Mouse (Mus musculus): ENCODE results near the gene Ppp1r10. TPM values are rescaled to one million over a fixed set of nuclear protein-coding genes. Genes with fewer than 3 reads are reported as not detected.
A peak's percentile ranks its signal among the peaks of the same experiment; 100 is the strongest.

Gene Ppp1r10
- polyA plus RNA-seq, 2 experiments, result 15.4 to 15.6 TPM

DNA sequence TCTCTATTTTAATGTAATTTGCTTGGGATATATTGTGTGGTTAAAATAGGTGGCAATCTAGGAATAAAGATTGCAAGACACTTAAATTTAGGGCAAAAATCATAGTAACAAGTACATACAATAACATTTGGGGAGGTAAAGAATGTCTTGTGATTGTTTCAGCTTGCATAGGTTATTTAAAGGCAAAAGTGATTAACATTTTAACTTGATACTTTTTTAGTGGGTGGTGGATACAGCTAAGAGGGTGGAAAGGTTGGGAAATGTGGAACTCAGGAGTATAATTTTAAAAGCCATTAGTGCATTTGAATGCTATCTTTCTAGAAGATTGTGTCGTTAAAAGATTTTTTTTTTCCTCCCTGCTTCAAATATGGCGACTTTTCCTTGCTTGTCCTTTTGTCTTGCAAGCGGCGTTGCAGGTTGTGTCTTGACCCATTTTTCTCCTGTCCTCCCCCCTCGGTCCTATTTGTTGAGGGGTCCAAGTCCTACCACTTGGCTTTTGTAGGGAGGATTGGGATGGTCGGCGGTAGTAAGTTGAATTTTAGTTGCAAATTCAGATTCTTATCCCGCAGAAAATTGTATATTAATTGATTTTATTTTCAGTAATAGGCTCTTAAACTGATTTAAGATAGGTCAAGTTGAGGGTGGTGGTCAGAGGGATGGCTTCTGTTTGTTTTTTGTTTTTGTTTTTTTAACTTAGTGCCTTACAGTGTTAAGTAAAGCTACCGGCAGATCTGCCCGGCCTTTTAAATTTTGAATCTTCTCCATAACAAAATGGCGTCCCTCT, 2.2 kb downstream of the Ppp1r10 start:
- H3K9ac ChIP-seq (replicated peaks), result peak overlapping the region; percentile 100
- no peaks in the 10 kb centered on the region for H3K27me3 ChIP-seq (ENCODE audit: control insufficient read depth, insufficient read depth, low read length)
- H3K4me1 ChIP-seq (replicated peaks; ENCODE audit: control insufficient read depth in 2 of 2, insufficient read depth in 2 of 2, low read length in 1 of 2), result peaks cover 22 to 29% of the 10 kb centered on the region in 2 experiments
- WGBS (ENCODE audit: insufficient replicate concordance), result under 1% methylated on average over 11 of the region's 11 CpGs
- TF ChIP-seq CTCF (IDR thresholded peaks at IDR 0.05; ENCODE audit: low read depth) (no peak), EP300 (IDR thresholded peaks at IDR 0.05; ENCODE audit: low read depth) (peak; percentile 42)
- peaks cover 23% of the 10 kb centered on the region for H3K36me3 ChIP-seq (replicated peaks; ENCODE audit: control insufficient read depth, insufficient read depth, low read depth)
- peak overlapping the region; percentile 97 for H3K27ac ChIP-seq
- H3K9me3 ChIP-seq (ENCODE audit: control insufficient read depth, low read length), result no peaks in the 10 kb centered on the region
- ATAC-seq (ENCODE audit: insufficient read depth) (no peak), DNase-seq (ENCODE audit: low read depth in 3 of 3, low spot score in 3 of 3) (no peak)
- H3K4me3 ChIP-seq (ENCODE audit: insufficient read depth in 1 of 2, low read depth in 2 of 2, low read length in 2 of 2), result peak overlapping the region; percentile 86 to 88
- peak overlapping the region; percentile 96 for H3K4me2 ChIP-seq (ENCODE audit: low read depth)

DNA sequence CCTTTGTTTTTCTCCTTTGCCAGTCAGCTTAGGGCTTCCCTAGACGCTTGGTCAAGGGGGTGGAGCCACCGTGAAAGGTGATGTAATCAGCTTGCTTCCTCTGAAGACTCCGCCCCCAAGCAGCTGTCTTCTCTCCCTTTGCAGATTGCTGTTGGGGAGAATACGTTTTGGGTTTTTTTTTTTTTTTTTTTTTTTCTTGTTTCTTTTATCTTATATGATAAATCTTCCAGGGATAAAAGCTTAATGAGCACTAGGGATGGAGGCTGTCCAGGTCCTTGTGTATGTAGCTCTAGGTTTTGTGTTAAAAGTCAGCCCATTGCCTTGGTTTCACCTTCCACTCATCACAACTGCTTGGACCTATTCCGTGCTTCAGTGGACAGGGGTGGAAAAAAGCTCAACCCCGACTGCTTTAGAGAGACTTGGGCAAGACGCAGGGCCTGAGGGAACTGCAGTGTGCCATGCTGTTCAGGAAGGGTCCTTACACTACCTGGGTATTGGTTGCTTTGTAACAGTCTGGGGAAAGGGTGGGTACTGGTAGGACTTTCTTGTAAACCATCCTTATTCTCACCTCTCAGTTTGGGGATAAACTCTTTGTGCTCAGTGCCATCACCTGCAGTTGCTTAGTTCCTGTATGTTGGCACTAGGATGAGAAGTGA, 3.0 kb downstream of the Ppp1r10 start:
- 8% methylated on average over 7 of the region's 7 CpGs for WGBS (ENCODE audit: insufficient replicate concordance)

DNA sequence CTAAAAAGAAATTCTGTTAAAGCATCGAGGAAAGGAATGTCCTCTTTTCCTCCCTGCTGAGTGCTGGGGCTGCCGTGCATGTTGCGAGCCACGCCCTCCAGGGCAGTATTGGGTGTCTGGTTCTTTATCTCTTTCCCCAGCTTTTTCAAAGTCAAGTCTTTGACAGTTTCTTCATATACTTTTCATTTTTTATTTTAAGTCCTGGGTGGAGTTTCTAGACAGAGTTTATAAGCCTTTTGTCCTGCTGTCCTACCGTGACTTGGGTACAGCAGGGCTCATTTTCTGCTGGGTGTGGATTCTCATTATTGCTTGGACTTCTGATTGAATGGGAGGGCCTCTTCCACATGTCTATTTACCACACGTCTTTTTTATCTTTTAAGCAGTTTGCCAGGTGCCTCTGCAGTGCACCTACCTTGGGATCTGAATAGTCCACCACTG, 3.6 kb downstream of the Ppp1r10 start:
- peak in 2 of 3 experiments; percentile 72 to 76 for DNase-seq (ENCODE audit: low read depth in 3 of 3, low spot score in 3 of 3)
- TF ChIP-seq EP300 (IDR thresholded peaks at IDR 0.05; ENCODE audit: low read depth), result peak; percentile 47
- no peak for TF ChIP-seq CTCF (IDR thresholded peaks at IDR 0.05; ENCODE audit: low read depth)
- peak; percentile 19; the same call in 1 of the 2 replicates for ATAC-seq (ENCODE audit: insufficient read depth)

More for the DNA sequence above, 3.0 kb downstream of the Ppp1r10 start:
- ATAC-seq (ENCODE audit: insufficient read depth) (peak; percentile 22), DNase-seq (ENCODE audit: low read depth in 3 of 3, low spot score in 3 of 3) (peak; percentile 98 to 99 (median 98))
- peak overlapping the region; percentile 86 to 88 for H3K4me3 ChIP-seq (ENCODE audit: insufficient read depth in 1 of 2, low read depth in 2 of 2, low read length in 2 of 2)
- peak overlapping the region; percentile 96 for H3K4me2 ChIP-seq (ENCODE audit: low read depth)
- peak overlapping the region; percentile 100 for H3K9ac ChIP-seq (replicated peaks)
- peaks cover 22 to 29% of the 10 kb centered on the region in 2 experiments for H3K4me1 ChIP-seq (replicated peaks; ENCODE audit: control insufficient read depth in 2 of 2, insufficient read depth in 2 of 2, low read length in 1 of 2)
- no peaks in the 10 kb centered on the region for H3K27me3 ChIP-seq (ENCODE audit: control insufficient read depth, insufficient read depth, low read length)
- no peaks in the 10 kb centered on the region for H3K9me3 ChIP-seq (ENCODE audit: control insufficient read depth, low read length)
- H3K36me3 ChIP-seq (replicated peaks; ENCODE audit: control insufficient read depth, insufficient read depth, low read depth), result peaks cover 27% of the 10 kb centered on the region
- TF ChIP-seq CTCF (IDR thresholded peaks at IDR 0.05; ENCODE audit: low read depth), result no peak
- no peak for TF ChIP-seq EP300 (IDR thresholded peaks at IDR 0.05; ENCODE audit: low read depth)
- H3K27ac ChIP-seq, result peak overlapping the region; percentile 97

DNA sequence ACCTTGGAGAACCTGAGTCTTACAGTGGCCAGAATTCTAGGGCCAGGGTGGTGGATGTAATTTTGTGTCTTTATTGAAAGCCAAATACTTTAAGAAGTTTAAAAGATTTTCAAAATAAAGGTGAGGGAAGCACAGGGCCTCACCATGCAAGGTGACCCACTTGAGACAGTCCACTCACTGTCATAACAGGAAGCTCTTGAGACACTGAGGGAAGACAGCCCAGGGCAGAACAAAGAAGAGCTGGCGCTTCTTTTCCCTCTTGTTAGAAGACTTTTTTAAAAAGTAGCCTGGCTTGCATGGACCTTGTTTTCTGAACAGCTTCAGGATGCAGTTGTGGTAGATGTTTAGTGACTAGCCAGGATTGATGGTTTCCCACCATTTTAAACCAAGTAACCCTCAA, 4.2 kb downstream of the Ppp1r10 start:
- H3K4me1 ChIP-seq (replicated peaks; ENCODE audit: control insufficient read depth in 2 of 2, insufficient read depth in 2 of 2, low read length in 1 of 2), result peaks cover 23 to 30% of the 10 kb centered on the region in 2 experiments
- H3K27me3 ChIP-seq (ENCODE audit: control insufficient read depth, insufficient read depth, low read length), result no peaks in the 10 kb centered on the region
- peak overlapping the region; percentile 96 for H3K4me2 ChIP-seq (ENCODE audit: low read depth)
- ATAC-seq (ENCODE audit: insufficient read depth) (no peak), DNase-seq (ENCODE audit: low read depth in 3 of 3, low spot score in 3 of 3) (no peak)
- peaks cover 37% of the 10 kb centered on the region for H3K36me3 ChIP-seq (replicated peaks; ENCODE audit: control insufficient read depth, insufficient read depth, low read depth)
- no peaks in the 10 kb centered on the region for H3K9me3 ChIP-seq (ENCODE audit: control insufficient read depth, low read length)
- WGBS (ENCODE audit: insufficient replicate concordance), result 57% methylated on average over 1 of the region's 1 CpGs
- peak overlapping the region; percentile 97 for H3K27ac ChIP-seq
- TF ChIP-seq CTCF (IDR thresholded peaks at IDR 0.05; ENCODE audit: low read depth), result no peak
- TF ChIP-seq EP300 (IDR thresholded peaks at IDR 0.05; ENCODE audit: low read depth), result no peak
- peak overlapping the region in 1 of 2 experiments; percentile 88; a peak in 2 of 4 replicates for H3K4me3 ChIP-seq (ENCODE audit: insufficient read depth in 1 of 2, low read depth in 2 of 2, low read length in 2 of 2)
- peak overlapping the region; percentile 100 for H3K9ac ChIP-seq (replicated peaks)

More for the DNA sequence above, 3.6 kb downstream of the Ppp1r10 start:
- Histone ChIP-seq H3K4me1 (replicated peaks; ENCODE audit: control insufficient read depth in 2 of 2, insufficient read depth in 2 of 2, low read length in 1 of 2) (peaks cover 20 to 28% of the 10 kb centered on the region in 2 experiments), H3K9ac (replicated peaks) (peak overlapping the region; percentile 100), H3K9me3 (ENCODE audit: control insufficient read depth, low read length) (no peaks in the 10 kb centered on the region), H3K27me3 (ENCODE audit: control insufficient read depth, insufficient read depth, low read length) (no peaks in the 10 kb centered on the region), H3K4me3 (ENCODE audit: insufficient read depth in 1 of 2, low read depth in 2 of 2, low read length in 2 of 2) (peak overlapping the region; percentile 68 to 88), H3K36me3 (replicated peaks; ENCODE audit: control insufficient read depth, insufficient read depth, low read depth) (peaks cover 32% of the 10 kb centered on the region), H3K4me2 (ENCODE audit: low read depth) (peak overlapping the region; percentile 96), H3K27ac (peak overlapping the region; percentile 97)
- 6% methylated on average over 6 of the region's 6 CpGs for WGBS (ENCODE audit: insufficient replicate concordance)
